Mouse (Mus musculus): ENCODE measurements around the gene Cyba. TPM values are rescaled to one million over a fixed set of nuclear protein-coding genes. Genes with fewer than 3 reads are reported as not detected.

The Cyba gene
- total RNA-seq, 2 experiments from 2014 or later: 6.6 to 7.1 TPM

- no peak overlapping the region for H3K4me3 ChIP-seq
- intact Hi-C loops (cut with DNase I): no loop called here
- TF ChIP-seq CTCF (IDR thresholded peaks at IDR 0.05): no peak; the same call in none of the 2 replicates
- no peak overlapping the region for H3K27ac ChIP-seq
- DNase-seq (ENCODE audit: extremely low spot score in 1 of 2, low spot score in 2 of 2): no peak
Measured at GRCm38 (mm10) chr8:122433269-122433905, 657 bp upstream of the Cyba start.

GRCm38 (mm10) chr8:122431694-122432442 lies 862 bp downstream of the Cyba start:
- no peak for DNase-seq (ENCODE audit: extremely low spot score in 1 of 2, low spot score in 2 of 2)
- peak overlapping the region; percentile 65 for H3K27ac ChIP-seq
- intact Hi-C loops (cut with DNase I): no loop called here
- peak overlapping the region; percentile 36 for H3K4me3 ChIP-seq
- TF ChIP-seq CTCF (IDR thresholded peaks at IDR 0.05): no peak

GRCm38 (mm10) chr8:122430646-122431045 lies 2.1 kb downstream of the Cyba start:
- DNase-seq (ENCODE audit: extremely low spot score in 1 of 2, low spot score in 2 of 2): no peak
- TF ChIP-seq CTCF (IDR thresholded peaks at IDR 0.05): no peak
- intact Hi-C loops (cut with DNase I): no loop called here

GRCm38 (mm10) chr8:122430058-122430636 lies 2.6 kb downstream of the Cyba start:
- Histone ChIP-seq H3K4me3 (no peak overlapping the region), H3K27ac (no peak overlapping the region)
- intact Hi-C loops (cut with DNase I): no loop called here
- no peak for DNase-seq (ENCODE audit: extremely low spot score in 1 of 2, low spot score in 2 of 2)
- TF ChIP-seq CTCF (IDR thresholded peaks at IDR 0.05): no peak

More at GRCm38 (mm10) chr8:122430646-122431045, 2.1 kb downstream of the Cyba start:
- Histone ChIP-seq H3K27ac (no peak overlapping the region), H3K4me3 (no peak overlapping the region)

DNA sequence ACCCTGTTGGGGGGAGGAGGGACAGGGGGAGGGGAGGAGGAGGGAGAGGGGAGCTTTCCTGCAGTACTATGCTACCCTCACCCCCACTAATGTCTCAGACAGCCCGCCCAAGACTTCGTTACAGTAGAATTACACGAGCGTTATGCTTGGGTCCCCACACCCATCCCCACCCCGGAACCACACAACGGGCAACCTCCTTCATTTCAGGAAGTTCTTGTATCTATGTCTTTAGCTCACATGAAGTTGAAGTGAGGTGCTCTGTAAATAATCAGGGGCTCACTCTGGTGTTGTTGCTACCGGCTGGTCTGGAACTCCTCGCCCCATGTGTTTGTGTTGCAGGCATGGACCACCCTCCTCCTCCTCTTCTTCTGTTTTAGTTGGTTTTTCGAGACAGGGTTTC lies 4.6 kb downstream of the Cyba start:
- Histone ChIP-seq H3K27ac (no peak overlapping the region), H3K4me3 (no peak overlapping the region)
- no peak for TF ChIP-seq CTCF (IDR thresholded peaks at IDR 0.05)
- DNase-seq (ENCODE audit: extremely low spot score in 1 of 2, low spot score in 2 of 2): no peak
- intact Hi-C loops (cut with DNase I): no loop called here

GRCm38 (mm10) chr8:122427607-122428006 lies 5.1 kb downstream of the Cyba start:
- Histone ChIP-seq H3K27ac (no peak overlapping the region), H3K4me3 (no peak overlapping the region)
- intact Hi-C loops (cut with DNase I): no loop called here
- no peak for DNase-seq (ENCODE audit: extremely low spot score in 1 of 2, low spot score in 2 of 2)
- no peak for TF ChIP-seq CTCF (IDR thresholded peaks at IDR 0.05)

- DNase-seq (ENCODE audit: extremely low spot score in 1 of 2, low spot score in 2 of 2): no peak
- TF ChIP-seq CTCF (IDR thresholded peaks at IDR 0.05): no peak
- no peak overlapping the region for H3K27ac ChIP-seq
- no peak overlapping the region for H3K4me3 ChIP-seq
- intact Hi-C loops (cut with DNase I): no loop called here
Measured at GRCm38 (mm10) chr8:122426145-122426544, 6.6 kb downstream of the Cyba start.

DNA sequence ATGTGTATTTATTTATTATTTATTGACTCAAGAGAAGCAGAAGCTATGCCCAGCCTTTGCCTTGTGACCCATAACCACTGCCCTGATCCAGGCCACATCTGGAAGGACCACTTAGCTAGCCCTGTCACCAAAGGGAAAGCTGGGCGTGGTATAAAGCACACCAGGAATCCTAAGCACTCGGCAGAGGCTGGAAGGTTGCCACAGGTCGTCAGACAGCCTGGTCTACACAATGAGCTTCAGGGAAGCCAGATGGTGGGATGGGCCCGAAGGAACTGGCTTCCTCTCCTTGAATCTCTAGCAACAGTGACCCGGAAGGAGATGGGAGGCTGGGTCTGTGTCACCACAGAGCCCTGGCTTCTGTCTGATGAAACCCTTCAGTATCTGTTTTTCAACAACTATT lies 9.1 kb downstream of the Cyba start:
- no peak for DNase-seq (ENCODE audit: extremely low spot score in 1 of 2, low spot score in 2 of 2)
- intact Hi-C loops (cut with DNase I): no loop called here
- TF ChIP-seq CTCF (IDR thresholded peaks at IDR 0.05): no peak
- Histone ChIP-seq H3K4me3 (no peak overlapping the region), H3K27ac (no peak overlapping the region)

- no peak for TF ChIP-seq CTCF (IDR thresholded peaks at IDR 0.05)
- intact Hi-C loops (cut with DNase I): no loop called here
Measured at GRCm38 (mm10) chr8:122423217-122423616, 9.5 kb downstream of the Cyba start.

DNA sequence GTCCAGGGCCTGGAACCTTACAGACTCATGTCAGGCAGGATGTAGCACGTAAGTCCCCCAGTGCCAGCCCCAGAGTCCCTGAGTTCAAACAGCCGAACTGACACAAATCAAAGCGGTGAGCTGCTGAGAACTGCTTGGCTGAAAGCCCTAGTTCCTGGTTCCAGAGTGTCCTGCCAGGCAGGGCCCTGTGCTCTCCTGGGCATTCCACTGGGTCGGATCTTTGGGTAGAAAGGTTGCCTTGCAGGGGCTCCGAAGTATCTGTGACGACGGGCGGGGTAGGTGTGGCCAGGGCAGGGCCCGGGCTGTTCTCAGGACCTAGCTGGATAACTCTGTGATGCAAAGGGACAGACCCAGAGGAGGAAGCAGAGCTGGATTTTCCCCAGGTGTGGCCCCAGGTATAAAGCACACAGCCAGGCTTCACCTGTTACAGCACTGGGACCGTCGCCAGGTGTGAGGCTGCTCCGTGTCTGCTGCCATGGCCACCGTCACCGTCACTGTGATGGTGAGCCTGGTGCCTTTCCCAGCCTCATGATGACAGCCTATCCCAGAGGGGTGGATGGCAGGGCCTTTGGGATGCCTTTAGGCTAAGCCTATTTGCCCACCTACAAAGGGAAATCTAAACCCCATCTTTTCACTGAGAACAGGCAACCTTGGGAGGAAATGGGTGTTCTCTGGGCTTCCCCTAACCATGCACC lies 11.2 kb downstream of the Cyba start, which contains the start of gene Il17c:
TSS of gene Il17c (plus strand) at position 645 of the 695 bp plus-strand sequence.
- no peak within 1 kb of the TSS for H3K27ac ChIP-seq
- TF ChIP-seq CTCF (IDR thresholded peaks at IDR 0.05): no peak
- intact Hi-C loops (cut with DNase I): no loop called here
- no peak within 1 kb of the TSS for H3K4me3 ChIP-seq
- DNase-seq (ENCODE audit: extremely low spot score in 1 of 2, low spot score in 2 of 2): no peak

More at GRCm38 (mm10) chr8:122423217-122423616, 9.5 kb downstream of the Cyba start:
- no peak for DNase-seq (ENCODE audit: extremely low spot score in 1 of 2, low spot score in 2 of 2)
- H3K4me3 ChIP-seq: no peak overlapping the region
- no peak overlapping the region for H3K27ac ChIP-seq

DNA sequence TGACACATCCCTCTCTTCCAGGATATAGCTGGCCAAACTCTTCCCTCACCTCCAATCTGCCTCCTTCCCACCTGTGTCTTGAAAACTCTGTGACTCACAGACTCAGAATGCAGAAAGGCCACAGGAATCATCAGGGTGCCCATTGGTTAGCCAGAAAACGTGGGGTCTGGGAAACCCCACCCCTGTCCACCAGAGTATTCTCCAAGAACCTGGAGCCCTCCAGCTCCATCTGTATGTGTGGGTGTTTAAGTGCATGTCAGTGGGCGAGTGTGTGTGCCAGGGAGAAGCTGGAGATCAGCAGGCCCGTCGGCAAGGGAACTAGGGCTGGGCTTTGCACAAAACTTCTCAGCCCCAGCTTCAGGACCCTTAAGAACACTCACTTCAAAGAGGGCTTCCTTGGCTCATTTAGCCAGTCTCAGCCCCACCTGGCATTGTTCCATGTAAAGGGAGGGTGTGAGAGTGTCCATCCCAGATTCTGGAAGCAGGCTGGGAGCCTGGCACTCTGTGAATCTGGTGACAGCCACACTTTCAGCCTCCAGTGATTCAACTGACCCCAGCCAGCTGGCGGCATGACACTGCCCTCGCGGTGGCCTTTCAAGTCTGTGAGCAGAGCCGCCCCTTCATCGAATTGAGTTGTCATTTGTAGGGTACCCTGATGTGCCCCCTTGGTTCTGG lies 12.7 kb downstream of the Cyba start:
- Histone ChIP-seq H3K4me3 (no peak overlapping the region), H3K27ac (no peak overlapping the region; the same call in 1 of the 2 replicates)
- intact Hi-C loops (cut with DNase I): no loop called here
- no peak; the same call in 1 of the 2 replicates for TF ChIP-seq CTCF (IDR thresholded peaks at IDR 0.05)
- peak; percentile 30 to 59 for DNase-seq (ENCODE audit: extremely low spot score in 1 of 2, low spot score in 2 of 2)

Measured in left cerebral cortex, adult 2 months (tissue).